Comparison of ENCODE assay signal across 10 mouse cellular contexts in the genomic region with DNA sequence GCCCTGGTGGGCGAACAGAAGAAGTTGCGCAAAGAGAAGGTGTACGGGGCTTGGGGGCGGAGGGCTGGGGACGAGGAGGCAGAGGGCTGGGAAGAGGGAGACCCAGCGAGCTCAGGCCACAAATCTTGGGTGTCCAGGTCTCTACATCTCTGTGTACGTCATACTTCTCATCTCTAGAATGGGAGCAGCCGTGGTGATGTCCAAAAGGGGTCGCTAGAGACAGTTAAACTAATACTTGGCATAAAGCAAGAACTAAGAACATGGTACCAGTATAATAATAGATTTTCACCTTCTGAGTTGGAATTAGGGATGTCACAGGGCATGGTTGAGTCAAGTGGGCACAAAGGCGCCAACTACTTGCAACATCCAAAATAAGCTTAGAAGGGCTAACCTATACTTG. TPM values are rescaled to one million over a fixed set of nuclear protein-coding genes. Genes with fewer than 3 reads are reported as not detected.
A peak's percentile ranks its signal among the peaks of the same experiment; 100 is the strongest.
DNase-seq lines count a peak whose midpoint lies in the region; ATAC-seq and TF ChIP-seq lines count a peak whose summit lies in the region.
"Had no signal": no experiment of that assay in that cellular context is flagged by ENCODE, and none has a peak within 500 bp of the region (broad histone marks: within the 10 kb centered on the region; RNA-seq: fewer than 3 reads in every experiment).

No protein-coding gene starts in this region.

- H3K36me3 ChIP-seq in heart, embryonic 10.5 days = no peaks in the 10 kb centered on the region
- H3K36me3 ChIP-seq in E14TG2a.4 (ENCODE audit: insufficient read depth, low read length) = no peaks in the 10 kb centered on the region
- H3K36me3 ChIP-seq in forebrain, embryonic 14.5 days (ENCODE audit: control insufficient read depth, insufficient read depth, low read length) = no peaks in the 10 kb centered on the region
- H3K36me3 ChIP-seq in limb, embryonic 14.5 days (ENCODE audit: control insufficient read depth, insufficient read depth, low read length) = no peaks in the 10 kb centered on the region

- peaks cover 100% of the 10 kb centered on the region for H3K27me3 ChIP-seq in heart, embryonic 10.5 days (ENCODE audit: insufficient read depth, poor library complexity, severe bottlenecking)
- H3K27me3 ChIP-seq in E14TG2a.4 (ENCODE audit: insufficient read depth, low read length) = peaks cover 98% of the 10 kb centered on the region
- peaks cover 16% of the 10 kb centered on the region for H3K27me3 ChIP-seq in forebrain, embryonic 14.5 days (replicated peaks; ENCODE audit: control insufficient read depth, insufficient read depth, low read length)
- H3K27me3 ChIP-seq in limb, embryonic 14.5 days (ENCODE audit: control insufficient read depth, insufficient read depth, low read length) = peaks cover 65% of the 10 kb centered on the region

- no peak for DNase-seq in heart, embryonic 10.5 days (ENCODE audit: low spot score)
- no peak for DNase-seq in heart, adult 8-10 months (ENCODE audit: low spot score)
- DNase-seq in forebrain, embryonic 14.5 days (ENCODE audit: low spot score) = peak; percentile 37
- DNase-seq in limb, embryonic 14.5 days (ENCODE audit: low spot score) = no peak
- no peak for DNase-seq in urinary bladder, postnatal 10 days (ENCODE audit: low spot score)
- no peak for DNase-seq in right cerebral cortex, postnatal 14 days
- no peak for DNase-seq in Muller cell, postnatal 12 days (ENCODE audit: inconsistent ontology term)

- WGBS in heart, embryonic 10.5 days = 35% methylated on average over 10 of the region's 10 CpGs
- WGBS in forebrain, embryonic 14.5 days = 46% methylated on average over 10 of the region's 10 CpGs
- WGBS in limb, embryonic 14.5 days = 47% methylated on average over 10 of the region's 10 CpGs

- peak; percentile 13; the same call in 1 of the 2 replicates for TF ChIP-seq CTCF in E14TG2a.4 (conservative IDR thresholded peaks at IDR 0.05; ENCODE audit: low read length)

- no peak for TF ChIP-seq POLR2A in limb, embryonic 14.5 days (IDR thresholded peaks at IDR 0.05; ENCODE audit: borderline replicate concordance, extremely low read depth, insufficient read depth, insufficient read length)

- no peak; the same call in 1 of the 2 replicates for ATAC-seq in forebrain, embryonic 14.5 days
- ATAC-seq in limb, embryonic 14.5 days (ENCODE audit: low FRiP score, low read depth) = no peak

- no peak overlapping the region for H3K27ac ChIP-seq in heart, embryonic 10.5 days
- no peak overlapping the region for H3K27ac ChIP-seq in forebrain, embryonic 14.5 days (ENCODE audit: low read depth, low read length)
- no peak overlapping the region for H3K27ac ChIP-seq in limb, embryonic 14.5 days (replicated peaks; ENCODE audit: low read depth, low read length)

- no peaks in the 10 kb centered on the region for H3K9me3 ChIP-seq in heart, embryonic 10.5 days
- H3K9me3 ChIP-seq in E14TG2a.4 (ENCODE audit: low read length) = no peaks in the 10 kb centered on the region
- H3K9me3 ChIP-seq in forebrain, embryonic 14.5 days (replicated peaks; ENCODE audit: control insufficient read depth, low read length) = no peaks in the 10 kb centered on the region
- H3K9me3 ChIP-seq in limb, embryonic 14.5 days (ENCODE audit: control insufficient read depth, low read length) = no peaks in the 10 kb centered on the region

- peak overlapping the region; percentile 56 for H3K9ac ChIP-seq in forebrain, embryonic 14.5 days (ENCODE audit: low read length)
- H3K9ac ChIP-seq in limb, embryonic 14.5 days (ENCODE audit: low read depth, low read length, severe bottlenecking) = 0 out of 2 replicates have a peak overlapping the region, but pooled peaks have one; percentile 32

- H3K4me1 ChIP-seq in heart, embryonic 10.5 days = peaks cover 24% of the 10 kb centered on the region
- H3K4me1 ChIP-seq in E14TG2a.4 (replicated peaks; ENCODE audit: low read depth, low read length) = peaks cover 63% of the 10 kb centered on the region
- peaks cover 4% of the 10 kb centered on the region for H3K4me1 ChIP-seq in forebrain, embryonic 14.5 days (ENCODE audit: control insufficient read depth, insufficient read depth, low read length)
- H3K4me1 ChIP-seq in limb, embryonic 14.5 days (ENCODE audit: control insufficient read depth, insufficient read depth, low read length) = no peaks in the 10 kb centered on the region

- peak overlapping the region; percentile 54 for H3K4me3 ChIP-seq in heart, embryonic 10.5 days
- peak overlapping the region; percentile 73 for H3K4me3 ChIP-seq in E14TG2a.4 (replicated peaks; ENCODE audit: low read length)
- peak overlapping the region; percentile 27 for H3K4me3 ChIP-seq in forebrain, embryonic 14.5 days (ENCODE audit: low read depth, low read length)
- H3K4me3 ChIP-seq in limb, embryonic 14.5 days (replicated peaks; ENCODE audit: low read length) = peak overlapping the region; percentile 25

- H3K4me2 ChIP-seq in forebrain, embryonic 14.5 days (ENCODE audit: low read length) = peak overlapping the region; percentile 60
- peak overlapping the region; percentile 46 for H3K4me2 ChIP-seq in limb, embryonic 14.5 days (replicated peaks; ENCODE audit: low read depth, low read length, severe bottlenecking)

RNA-seq across cellular contexts. Expression of gene Btbd17, which starts 9.9 kb away (rescaled TPM):
- polyA plus RNA-seq in heart, embryonic 10.5 days (2016; fragmentation: Nextera tagmentation; extraction: Ambion mirVana) = 0.21 and 0.34 TPM in 2 replicates
- total RNA-seq in heart, adult 8-10 months (2022) = not detected
- polyA plus RNA-seq in forebrain, embryonic 14.5 days (2014; fragmentation: Nextera tagmentation; extraction: Ambion mirVana) = 22.1 and 24.7 TPM in 2 replicates
- polyA plus RNA-seq in limb, embryonic 14.5 days (2012; rRNA removed) = 2.7 and 3.2 TPM in 2 replicates
- polyA plus RNA-seq in limb, embryonic 14.5 days (2014; fragmentation: Nextera tagmentation; extraction: Ambion mirVana) = 1.00 and 1.4 TPM in 2 replicates
- total RNA-seq: adrenal gland, postnatal 25 days; megakaryocyte-erythroid progenitor cell, adult 5-6 weeks had no signal

RNA-seq across cellular contexts. Expression of gene Gpr142, which starts 12.8 kb away (rescaled TPM):
- not detected in 2 replicates for polyA plus RNA-seq in heart, embryonic 10.5 days (2016; fragmentation: Nextera tagmentation; extraction: Ambion mirVana)
- total RNA-seq in heart, adult 8-10 months (2022) = not detected
- not detected in 2 replicates for polyA plus RNA-seq in forebrain, embryonic 14.5 days (2014; fragmentation: Nextera tagmentation; extraction: Ambion mirVana)
- 0.19 TPM in 1 of 2 replicates, not detected in the other for polyA plus RNA-seq in limb, embryonic 14.5 days (2012; rRNA removed)
- polyA plus RNA-seq in limb, embryonic 14.5 days (2014; fragmentation: Nextera tagmentation; extraction: Ambion mirVana) = not detected in 2 replicates
- total RNA-seq: adrenal gland, postnatal 25 days; megakaryocyte-erythroid progenitor cell, adult 5-6 weeks had no signal

RNA-seq across cellular contexts. Expression of gene Kif19a, which starts 20.7 kb away (rescaled TPM):
- polyA plus RNA-seq in heart, embryonic 10.5 days (2016; fragmentation: Nextera tagmentation; extraction: Ambion mirVana) = 0.14 TPM in 1 of 2 replicates, not detected in the other
- under 1 TPM; 0.25 to 0.80 (median 0.42) TPM for total RNA-seq in heart, adult 8-10 months (2022)
- 0.23 and 0.34 TPM in 2 replicates for polyA plus RNA-seq in forebrain, embryonic 14.5 days (2014; fragmentation: Nextera tagmentation; extraction: Ambion mirVana)
- 0.93 and 1.1 TPM in 2 replicates for polyA plus RNA-seq in limb, embryonic 14.5 days (2012; rRNA removed)
- 0.17 and 0.39 TPM in 2 replicates for polyA plus RNA-seq in limb, embryonic 14.5 days (2014; fragmentation: Nextera tagmentation; extraction: Ambion mirVana)
- total RNA-seq: megakaryocyte-erythroid progenitor cell, adult 5-6 weeks had no signal

RNA-seq across cellular contexts. Expression of gene Dnaic2, which starts 58.7 kb away (rescaled TPM):
- 0.19 and 0.53 TPM in 2 replicates for polyA plus RNA-seq in heart, embryonic 10.5 days (2016; fragmentation: Nextera tagmentation; extraction: Ambion mirVana)
- total RNA-seq in heart, adult 8-10 months (2022) = under 1 TPM in 1 of 4 experiments, not detected in 3; 0.47 TPM
- 2.1 and 3.0 TPM in 2 replicates for polyA plus RNA-seq in forebrain, embryonic 14.5 days (2014; fragmentation: Nextera tagmentation; extraction: Ambion mirVana)
- polyA plus RNA-seq in limb, embryonic 14.5 days (2012; rRNA removed) = 1.6 and 1.7 TPM in 2 replicates
- polyA plus RNA-seq in limb, embryonic 14.5 days (2014; fragmentation: Nextera tagmentation; extraction: Ambion mirVana) = 0.55 and 0.86 TPM in 2 replicates
- total RNA-seq: megakaryocyte-erythroid progenitor cell, adult 5-6 weeks had no signal
